Mouse (Mus musculus) neutrophil, adult 59 days (primary cell): Measurements from ENCODE around the gene Atp1b2. TPM values are rescaled to one million over a fixed set of nuclear protein-coding genes. Genes with fewer than 3 reads are reported as not detected.

Experiments used
- total RNA-seq, 2 experiments: library from RNA; stranded (reverse); gene quantifications; 1 replicate in 1 of 2; 2 replicates in 1 of 2; pipeline ENCODE4 v1.2.4; 2023

Gene Atp1b2
- 1 to 10 TPM in 1 of 2 experiments, under 1 TPM in 1; 0.90 to 4.0 TPM for total RNA-seq

DNA sequence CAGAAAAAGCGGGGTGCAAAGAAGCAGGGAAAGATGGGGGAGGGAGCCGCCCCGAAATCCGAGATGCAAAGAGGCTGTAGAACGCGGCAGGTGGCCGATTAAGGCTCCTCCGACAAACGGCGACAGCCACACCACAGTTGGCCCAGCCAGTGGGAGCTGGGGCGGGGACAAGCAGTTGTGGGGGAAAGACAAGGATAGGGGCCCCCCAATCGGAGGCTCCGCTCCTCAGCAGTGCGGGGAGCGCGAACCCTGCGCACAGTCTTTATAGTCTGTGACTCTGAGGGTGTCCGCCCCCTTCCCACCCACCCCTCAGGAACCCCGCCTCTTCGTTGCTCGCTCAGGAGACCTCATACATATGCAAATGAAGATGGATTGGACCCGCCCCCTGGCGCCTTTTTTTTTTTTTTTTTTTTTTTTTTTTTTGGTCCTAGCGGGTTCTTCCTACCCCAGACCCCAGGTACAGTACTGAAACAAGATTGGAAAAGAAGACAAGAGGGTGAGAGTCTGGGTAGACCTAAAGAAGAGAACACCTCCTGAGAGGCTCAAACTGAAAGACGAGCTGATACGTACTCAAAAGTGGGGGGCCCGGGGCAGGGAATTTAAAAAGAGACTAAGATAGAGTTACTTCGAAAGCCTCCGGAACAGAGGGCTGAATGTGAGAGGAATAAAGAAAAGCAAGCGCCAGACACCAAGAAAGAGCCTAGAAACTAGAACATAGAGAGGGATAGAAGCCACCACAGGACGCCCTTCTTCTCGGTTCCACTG, at the start of gene Atp1b2:
TSS of gene Atp1b2 (minus strand) at position 217 of the 765 bp plus-strand sequence.

DNA sequence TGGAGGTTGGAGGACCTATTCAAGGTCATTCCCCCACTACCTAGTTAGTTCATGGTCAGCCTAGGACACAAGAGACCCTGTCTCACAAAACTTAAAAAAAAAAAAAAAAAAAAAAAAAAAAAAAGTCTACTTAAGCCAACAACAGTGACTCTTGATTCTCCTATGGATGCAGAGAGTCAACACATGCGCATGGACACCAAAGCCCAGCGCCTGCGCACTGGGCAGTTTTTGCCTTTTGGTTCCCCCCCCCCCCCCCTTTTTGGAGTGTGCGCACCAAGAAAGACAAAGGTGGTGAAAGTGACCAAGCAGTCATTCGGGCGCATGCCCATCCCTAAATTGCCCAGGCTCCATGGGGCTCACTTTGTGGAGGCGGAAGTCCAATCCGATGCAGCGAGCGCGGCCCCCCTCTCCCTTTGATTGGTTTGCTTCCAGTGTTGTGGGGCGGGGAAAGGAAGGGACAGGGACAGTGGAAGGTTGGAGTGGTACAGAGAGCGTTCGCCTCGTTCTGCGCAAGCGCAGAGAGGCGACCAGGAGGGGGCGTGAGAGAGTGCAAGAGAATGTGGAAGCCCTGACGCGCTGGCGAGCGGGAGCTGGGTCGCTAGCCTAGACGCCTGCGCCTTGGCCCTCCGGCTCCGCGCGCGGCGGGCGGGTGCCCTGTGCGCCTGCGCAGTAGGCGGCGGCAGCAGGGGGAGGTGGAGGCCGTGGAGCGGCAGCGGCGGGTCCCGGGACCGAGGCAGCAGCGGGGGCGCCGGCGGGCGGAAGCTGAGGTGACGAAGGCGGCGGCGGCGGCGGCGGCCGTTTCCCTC, 26.7 kb upstream of the Atp1b2 start, which contains the start of gene Fxr2:
TSS of gene Fxr2 (plus strand) at position 707 of the 806 bp plus-strand sequence.

DNA sequence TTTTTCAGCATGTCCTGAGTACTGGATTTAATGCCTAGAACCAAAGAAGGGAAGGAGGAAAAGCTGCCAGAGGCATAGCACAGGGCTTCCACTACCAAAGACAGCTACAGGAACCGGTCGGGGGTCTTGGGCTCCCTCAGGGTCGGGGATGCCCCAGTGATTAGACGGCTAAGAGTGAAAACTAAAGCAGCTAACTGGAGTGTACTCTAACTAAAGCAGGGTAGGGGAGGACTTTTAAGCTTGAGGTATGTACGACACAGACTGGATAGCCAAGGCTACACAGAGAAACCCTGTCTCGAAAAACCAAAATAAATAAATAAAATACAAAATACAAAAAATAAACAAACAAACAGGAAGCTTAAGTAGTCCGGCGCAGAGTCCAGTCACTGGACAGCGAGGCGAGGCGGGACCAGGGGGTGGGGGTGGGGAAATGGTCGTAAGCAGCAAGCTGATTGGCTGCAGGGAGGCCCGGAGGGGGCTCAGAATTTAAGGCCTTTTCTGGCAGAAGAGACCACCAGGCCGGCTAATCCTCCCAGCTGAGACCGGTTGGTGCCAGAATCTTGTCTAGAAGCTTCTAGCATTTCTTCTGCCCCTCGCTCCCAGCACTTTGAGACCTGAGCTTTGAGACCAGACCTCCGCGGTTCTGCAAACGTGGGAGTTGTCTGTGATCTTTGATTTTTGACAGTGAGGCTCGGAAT, 16.0 kb upstream of the Atp1b2 start, which contains the start of gene Sat2:
TSS of gene Sat2 (plus strand) at position 454 of the 698 bp plus-strand sequence.

DNA sequence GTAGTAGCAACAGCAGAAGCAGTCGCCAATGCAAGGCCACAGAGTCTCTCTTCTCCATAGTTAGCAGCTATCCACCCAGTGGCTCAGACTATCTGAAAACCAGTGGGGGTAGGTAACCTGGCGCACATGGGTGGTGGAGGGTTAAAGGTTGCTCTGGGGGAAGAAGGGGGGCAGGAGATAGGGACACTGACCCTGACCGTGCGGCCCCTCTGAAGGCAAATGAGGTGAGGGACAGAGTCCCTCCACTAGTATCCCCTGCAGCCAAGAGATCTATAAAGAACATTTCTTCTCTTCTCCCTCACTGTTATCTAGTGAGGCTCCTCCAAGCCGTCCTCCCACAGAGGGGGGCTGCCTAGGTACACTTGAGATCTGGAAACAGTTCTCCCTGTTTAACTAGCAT, 12.1 kb upstream of the Atp1b2 start, which contains the start of gene Shbg:
TSS of gene Shbg (minus strand) at position 101 of the 400 bp plus-strand sequence.

DNA sequence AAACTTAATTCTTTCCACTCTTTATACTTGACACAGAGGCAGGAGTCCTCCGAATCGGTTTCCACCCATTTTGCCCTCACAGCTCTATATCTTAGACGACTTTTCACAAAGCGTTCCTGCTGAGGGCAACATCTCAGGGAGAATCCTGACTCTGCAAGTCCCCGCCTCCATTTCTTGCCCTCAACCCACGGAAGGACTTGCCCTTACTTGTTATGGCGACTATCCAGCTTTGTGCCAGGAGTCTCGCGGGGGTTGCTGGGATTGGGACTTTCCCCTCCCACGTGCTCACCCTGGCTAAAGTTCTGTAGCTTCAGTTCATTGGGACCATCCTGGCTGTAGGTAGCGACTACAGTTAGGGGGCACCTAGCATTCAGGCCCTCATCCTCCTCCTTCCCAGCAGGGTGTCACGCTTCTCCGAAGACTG, 25.6 kb downstream of the Atp1b2 start, which contains the start of the genes Wrap53 and Trp53:
TSS of gene Wrap53 (minus strand) at position 165 of the 424 bp plus-strand sequence.
TSS of gene Trp53 (plus strand) at position 269 of the 424 bp plus-strand sequence.

DNA sequence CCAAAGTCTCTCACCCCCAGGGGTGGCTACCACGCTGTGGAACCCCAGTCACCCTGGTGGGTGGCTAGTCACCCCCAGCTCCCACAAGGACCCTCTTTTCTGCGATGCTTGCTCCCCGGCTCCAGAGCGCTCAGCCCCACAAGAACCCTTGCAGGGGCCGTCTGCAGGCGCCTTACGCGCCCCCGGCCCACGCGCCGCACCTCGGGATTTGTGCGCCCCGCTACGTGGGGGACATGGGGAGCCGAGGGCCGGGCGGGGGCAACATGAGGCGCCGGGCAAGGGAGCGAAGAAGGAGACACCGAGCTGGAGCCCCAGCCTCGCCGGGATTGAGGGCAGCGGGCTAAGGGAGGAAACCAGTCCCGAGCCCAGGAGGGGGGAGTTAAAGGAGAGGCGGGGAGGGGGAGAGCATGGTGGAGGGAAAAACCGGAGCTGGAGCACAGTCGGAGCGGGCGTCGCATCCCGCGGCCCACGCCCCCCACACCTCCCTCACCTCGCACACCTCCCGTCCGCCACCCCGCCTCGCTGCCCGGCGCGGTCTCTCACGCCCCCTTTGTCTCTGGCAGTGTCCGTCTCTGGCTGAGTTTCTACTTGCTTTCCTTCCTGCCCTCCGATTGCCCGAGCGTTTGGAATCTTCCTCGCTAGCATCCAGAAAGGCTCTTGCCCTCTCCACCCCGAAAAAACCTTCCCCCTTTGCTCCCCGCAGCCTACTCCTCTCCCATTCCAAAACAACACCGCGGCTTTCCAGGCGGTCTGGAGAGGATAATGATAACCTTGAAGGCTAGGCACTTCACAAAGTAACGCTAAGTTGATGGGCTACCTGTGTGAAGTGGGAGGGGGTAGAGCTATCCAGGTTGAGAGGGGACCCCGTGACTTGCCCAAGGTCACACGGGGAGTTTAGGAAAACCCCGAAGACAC, 45.6 kb downstream of the Atp1b2 start, which contains the start of gene Efnb3:
TSS of gene Efnb3 (minus strand) at position 355 of the 915 bp plus-strand sequence.

Other genes with a start within 250 kb of the Atp1b2 start
- gene Chd3, start 236.5 kb downstream of the Atp1b2 start, total RNA-seq, result 10 to 100 TPM; 13.7 to 17.7 TPM
- gene Naa38, start 210.5 kb downstream of the Atp1b2 start, total RNA-seq, result 10 to 100 TPM; 41.4 to 43.4 TPM
- 10 to 100 TPM; 21.9 to 23.2 TPM for gene Cyb5d1, start 210.3 kb downstream of the Atp1b2 start, total RNA-seq
- 1 to 10 TPM; 2.2 to 3.3 TPM for gene Tmem88, start 207.7 kb downstream of the Atp1b2 start, total RNA-seq
- gene Kdm6b, start 192.3 kb downstream of the Atp1b2 start, total RNA-seq, result 100 to 1,000 TPM; 177 to 192 TPM
- gene Dnah2, start 56.8 kb downstream of the Atp1b2 start, total RNA-seq, result 1 to 10 TPM; 2.6 to 6.5 TPM
- under 1 TPM in 1 of 2 experiments, not detected in 1; 0.24 TPM for gene Efnb3, start 45.7 kb downstream of the Atp1b2 start, total RNA-seq
- gene Wrap53, start 25.7 kb downstream of the Atp1b2 start, total RNA-seq, result 10 to 100 TPM in 1 of 2 experiments, 1 to 10 TPM in 1; 9.1 to 11.8 TPM
- gene Trp53, start 25.6 kb downstream of the Atp1b2 start, total RNA-seq, result 10 to 100 TPM; 52.9 to 58.1 TPM
- not detected for gene Shbg, start 12.0 kb upstream of the Atp1b2 start, total RNA-seq
- gene Sat2, start 16.1 kb upstream of the Atp1b2 start, total RNA-seq, result not detected
- gene Fxr2, start 27.0 kb upstream of the Atp1b2 start, total RNA-seq, result 10 to 100 TPM; 39.1 to 51.4 TPM
- under 1 TPM in 1 of 2 experiments, not detected in 1; 0.62 TPM for gene Sox15, start 49.4 kb upstream of the Atp1b2 start, total RNA-seq
- gene Mpdu1, start 56.7 kb upstream of the Atp1b2 start, total RNA-seq, result 10 to 100 TPM; 54.1 to 58.1 TPM
- 100 to 1,000 TPM; 111 to 170 TPM for gene Cd68, start 60.2 kb upstream of the Atp1b2 start, total RNA-seq
- 100 to 1,000 TPM; 570 to 577 TPM for gene Eif4a1, start 66.5 kb upstream of the Atp1b2 start, total RNA-seq
- gene Senp3, start 76.1 kb upstream of the Atp1b2 start, total RNA-seq, result 10 to 100 TPM; 66.6 to 83.8 TPM
- 10 to 100 TPM; 12.1 to 17.1 TPM for gene Tnfsf13, start 79.8 kb upstream of the Atp1b2 start, total RNA-seq
- 10 to 100 TPM in 1 of 2 experiments, 1 to 10 TPM in 1; 6.9 to 12.4 TPM for gene Tnfsf12, start 89.9 kb upstream of the Atp1b2 start, total RNA-seq
- gene Tnfsfm13, start 90.2 kb upstream of the Atp1b2 start, total RNA-seq, result 1 to 10 TPM; 4.5 to 7.2 TPM
- gene Polr2a, start 152.7 kb upstream of the Atp1b2 start, total RNA-seq, result 10 to 100 TPM; 81.5 to 86.5 TPM
- gene Slc35g3, start 156.0 kb upstream of the Atp1b2 start, total RNA-seq, result not detected
- gene Zbtb4, start 160.0 kb upstream of the Atp1b2 start, total RNA-seq, result 1 to 10 TPM; 2.8 to 2.9 TPM
- gene Chrnb1, start 190.0 kb upstream of the Atp1b2 start, total RNA-seq, result 1 to 10 TPM in 1 of 2 experiments, under 1 TPM in 1; 0.86 to 1.8 TPM
- under 1 TPM in 1 of 2 experiments, not detected in 1; 0.11 TPM for gene Fgf11, start 195.9 kb upstream of the Atp1b2 start, total RNA-seq
- not detected for gene Tmem102, start 199.7 kb upstream of the Atp1b2 start, total RNA-seq
- gene Gm39566, start 209.4 kb upstream of the Atp1b2 start, total RNA-seq, result not detected
- not detected for gene Spem2, start 212.5 kb upstream of the Atp1b2 start, total RNA-seq
- not detected for gene Spem1, start 216.2 kb upstream of the Atp1b2 start, total RNA-seq
- gene Nlgn2, start 231.8 kb upstream of the Atp1b2 start, total RNA-seq, result 1 to 10 TPM; 1.5 to 1.8 TPM
- gene Tmem256, start 232.6 kb upstream of the Atp1b2 start, total RNA-seq, result 100 to 1,000 TPM in 1 of 2 experiments, 10 to 100 TPM in 1; 99.9 to 101 TPM
- 10 to 100 TPM; 34.4 to 38.0 TPM for gene Plscr3, start 240.4 kb upstream of the Atp1b2 start, total RNA-seq